ENCODE assay signal across 10 mouse cellular contexts in genomic region chr4:34529379-34529778, GRCm38 (mm10).
"Had no signal": no experiment of that assay in that cellular context is flagged by ENCODE, and none has a peak within 500 bp of the region (broad histone marks: within the 10 kb centered on the region; RNA-seq: fewer than 3 reads in every experiment).

No protein-coding gene starts in this region.

- DNase-seq: kidney, postnatal 14 days; kidney, postnatal 4 days; layer of hippocampus, postnatal 36 days; liver, embryonic 13.5 days; lung, adult 2 months; lung, postnatal 14 days; lung, postnatal 4 days; midbrain, embryonic 14.5 days; thymus, adult 18-20 months; thymus, postnatal 36 days had no signal
